Mouse (Mus musculus) limb, embryonic 15.5 days (tissue): ENCODE results near the gene Ifit1bl2. TPM values are rescaled to one million over a fixed set of nuclear protein-coding genes. Genes with fewer than 3 reads are reported as not detected.
A peak's percentile ranks its signal among the peaks of the same experiment; 100 is the strongest.
"Not testable (repeated sequence)": the region's sequence is repeated elsewhere in the genome, so short reads cannot be mapped to it uniquely, and the experiment has no call there.

Experiments used
- ATAC-seq: fragments of 200-750 bp; cut with Nextera tagmentation; 2 replicates; pipeline ENCODE4 v1.8.0; 2017; ENCODE audit warnings: low read depth, moderate TSS enrichment; ENCODE audit not compliant: insufficient number of reproducible peaks, low FRiP score, low TSS enrichment
- H3K27ac ChIP-seq: fragments of 300-500 bp; sonication (generic); 2 replicates; pipeline ENCODE4 v1.5.1; 2015; ENCODE audit warnings: moderate library complexity, mild to moderate bottlenecking, inconsistent platforms
- H3K27me3 ChIP-seq: fragments of 300-500 bp; sonication (generic); 2 replicates; pipeline ENCODE4 v1.6.1; 2015; ENCODE audit warnings: inconsistent platforms
- H3K36me3 ChIP-seq: fragments of 300-500 bp; sonication (generic); 2 replicates; pipeline ENCODE4 v1.6.1; 2015; ENCODE audit warnings: inconsistent platforms
- H3K4me1 ChIP-seq: fragments of 300-500 bp; sonication (generic); 2 replicates; pipeline ENCODE4 v1.6.1; 2015; ENCODE audit warnings: inconsistent platforms
- H3K4me2 ChIP-seq: fragments of 300-500 bp; sonication (generic); 2 replicates; pipeline ENCODE4 v1.6.1; 2015; ENCODE audit warnings: mild to moderate bottlenecking, inconsistent platforms
- H3K4me3 ChIP-seq: fragments of 300-500 bp; sonication (generic); 2 replicates; pipeline ENCODE4 v1.5.1; 2015; ENCODE audit warnings: mild to moderate bottlenecking, inconsistent platforms
- H3K9ac ChIP-seq: fragments of 300-500 bp; sonication (generic); 2 replicates; pipeline ENCODE4 v1.6.1; 2015; ENCODE audit warnings: inconsistent platforms
- H3K9me3 ChIP-seq: fragments of 300-500 bp; sonication (generic); 2 replicates; pipeline ENCODE4 v1.6.1; 2016; ENCODE audit warnings: inconsistent platforms
- WGBS: fragments of 180-500 bp; shearing (Covaris S2); methylation state at CpG from one replicate; pipeline ENCODE4 v1.1.7; 2015; 5-methylcytosine and 5-hydroxymethylcytosine counted together
- polyA plus RNA-seq: library from polyadenylated mRNA; unstranded; fragments of >200 nt; fragmentation: Nextera tagmentation; extraction: Ambion mirVana; gene quantifications from 2 replicates; pipeline ENCODE4 v1.2.1, GENCODE M21; 2015

Gene Ifit1bl2
- polyA plus RNA-seq, 1 experiment from 2014 or later: 0.15 TPM

- WGBS: 80% methylated on average over 8 of the region's 8 CpGs
- not testable (repeated sequence) for H3K4me1 ChIP-seq, H3K9me3 ChIP-seq, H3K4me2 ChIP-seq, H3K4me3 ChIP-seq, ATAC-seq, H3K27me3 ChIP-seq, H3K9ac ChIP-seq, H3K36me3 ChIP-seq, H3K27ac ChIP-seq
Measured at GRCm38 (mm10) chr19:34647630-34648029, 7.1 kb upstream of the Ifit1bl2 start.

- Histone ChIP-seq H3K4me1 (no peaks in the 10 kb centered on the region), H3K27me3 (peaks cover 2% of the 10 kb centered on the region; the same call in 1 of the 2 replicates), H3K4me3 (no peak overlapping the region), H3K9me3 (no peaks in the 10 kb centered on the region), H3K4me2 (no peak overlapping the region), H3K9ac (no peak overlapping the region), H3K27ac (no peak overlapping the region), H3K36me3 (no peaks in the 10 kb centered on the region)
- ATAC-seq: no peak
- 72% methylated on average over 5 of the region's 5 CpGs for WGBS
Measured at GRCm38 (mm10) chr19:34642616-34643015, 2.1 kb upstream of the Ifit1bl2 start.

GRCm38 (mm10) chr19:34636933-34637557 is 3.5 kb downstream of the Ifit1bl2 start:
- no peak overlapping the region for H3K27ac ChIP-seq
- H3K36me3 ChIP-seq: no peaks in the 10 kb centered on the region
- peaks cover 6% of the 10 kb centered on the region for H3K27me3 ChIP-seq
- H3K4me1 ChIP-seq: no peaks in the 10 kb centered on the region
- H3K4me2 ChIP-seq: no peak overlapping the region
- 17% methylated on average over 3 of the region's 3 CpGs for WGBS
- H3K4me3 ChIP-seq: no peak overlapping the region
- ATAC-seq: no peak
- H3K9me3 ChIP-seq: no peaks in the 10 kb centered on the region
- no peak overlapping the region for H3K9ac ChIP-seq

GRCm38 (mm10) chr19:34633484-34633883 is 7.1 kb downstream of the Ifit1bl2 start:
- no peak for ATAC-seq
- H3K27ac ChIP-seq: no peak overlapping the region
- no peak overlapping the region for H3K9ac ChIP-seq
- WGBS: 77% methylated on average over 2 of the region's 2 CpGs
- H3K4me1 ChIP-seq: no peaks in the 10 kb centered on the region
- no peak overlapping the region for H3K4me2 ChIP-seq
- H3K27me3 ChIP-seq: peaks cover 6% of the 10 kb centered on the region
- H3K4me3 ChIP-seq: no peak overlapping the region
- no peaks in the 10 kb centered on the region for H3K36me3 ChIP-seq
- H3K9me3 ChIP-seq: no peaks in the 10 kb centered on the region

- Histone ChIP-seq H3K27ac (no peak overlapping the region), H3K4me2 (no peak overlapping the region), H3K36me3 (no peaks in the 10 kb centered on the region), H3K9ac (no peak overlapping the region), H3K4me1 (no peaks in the 10 kb centered on the region), H3K9me3 (no peaks in the 10 kb centered on the region), H3K27me3 (no peaks in the 10 kb centered on the region), H3K4me3 (no peak overlapping the region)
- no peak for ATAC-seq
Measured at GRCm38 (mm10) chr19:34631487-34631886, 9.1 kb downstream of the Ifit1bl2 start.

DNA sequence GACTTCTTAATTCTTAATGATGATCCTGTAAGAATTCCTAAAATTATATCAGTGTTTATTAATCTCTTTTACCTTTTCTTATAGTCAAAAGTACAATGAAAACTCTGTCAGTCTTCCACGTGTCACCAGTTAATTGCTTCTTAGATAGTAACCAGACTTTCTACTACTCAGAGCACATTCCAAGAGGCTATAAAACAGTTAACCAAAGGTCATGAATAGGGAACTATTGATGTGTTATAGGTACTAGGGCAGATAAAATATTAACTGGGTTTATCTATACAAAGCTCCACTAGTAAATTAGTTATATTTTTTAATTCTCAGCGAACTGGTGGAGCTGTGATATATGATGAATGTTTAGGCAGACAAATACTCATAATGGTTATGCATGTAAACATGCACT is 13.0 kb downstream of the Ifit1bl2 start:
- Histone ChIP-seq H3K4me3 (no peak overlapping the region), H3K4me1 (no peaks in the 10 kb centered on the region), H3K4me2 (no peak overlapping the region), H3K9ac (no peak overlapping the region), H3K27ac (no peak overlapping the region), H3K27me3 (no peaks in the 10 kb centered on the region), H3K9me3 (no peaks in the 10 kb centered on the region), H3K36me3 (no peaks in the 10 kb centered on the region)
- no peak for ATAC-seq
- 56% methylated on average over 2 of the region's 2 CpGs for WGBS

- no peak overlapping the region for H3K27ac ChIP-seq
- ATAC-seq: no peak
- H3K27me3 ChIP-seq: no peaks in the 10 kb centered on the region
- H3K9me3 ChIP-seq: no peaks in the 10 kb centered on the region
- no peak overlapping the region for H3K4me2 ChIP-seq
- no peaks in the 10 kb centered on the region for H3K36me3 ChIP-seq
- H3K4me3 ChIP-seq: no peak overlapping the region
- H3K4me1 ChIP-seq: no peaks in the 10 kb centered on the region
- 79% methylated on average over 4 of the region's 4 CpGs for whole genome bisulfite sequencing
- H3K9ac ChIP-seq: no peak overlapping the region
Measured at GRCm38 (mm10) chr19:34624663-34625062, 15.9 kb downstream of the Ifit1bl2 start.

- no peak overlapping the region for H3K4me3 ChIP-seq
- no peak overlapping the region for H3K9ac ChIP-seq
- H3K4me1 ChIP-seq: no peaks in the 10 kb centered on the region
- H3K27ac ChIP-seq: no peak overlapping the region
- H3K27me3 ChIP-seq: no peaks in the 10 kb centered on the region
- ATAC-seq: no peak
- no peaks in the 10 kb centered on the region for H3K9me3 ChIP-seq
- H3K4me2 ChIP-seq: no peak overlapping the region
- H3K36me3 ChIP-seq: no peaks in the 10 kb centered on the region
- WGBS: 91% methylated on average over 6 of the region's 6 CpGs
Measured at GRCm38 (mm10) chr19:34623781-34624180, 16.8 kb downstream of the Ifit1bl2 start.

GRCm38 (mm10) chr19:34620871-34621270 is 19.7 kb downstream of the Ifit1bl2 start:
- ATAC-seq: no peak
- H3K9ac ChIP-seq: no peak overlapping the region
- H3K27ac ChIP-seq: no peak overlapping the region
- H3K4me2 ChIP-seq: no peak overlapping the region
- WGBS: 88% methylated on average over 5 of the region's 5 CpGs
- H3K4me1 ChIP-seq: no peaks in the 10 kb centered on the region
- H3K27me3 ChIP-seq: no peaks in the 10 kb centered on the region
- H3K36me3 ChIP-seq: no peaks in the 10 kb centered on the region
- no peak overlapping the region for H3K4me3 ChIP-seq
- no peaks in the 10 kb centered on the region for H3K9me3 ChIP-seq

GRCm38 (mm10) chr19:34612243-34613001 is 28.1 kb downstream of the Ifit1bl2 start:
- not testable (repeated sequence) for H3K27ac ChIP-seq, H3K4me1 ChIP-seq, H3K4me3 ChIP-seq, H3K4me2 ChIP-seq, H3K9ac ChIP-seq, H3K36me3 ChIP-seq, H3K9me3 ChIP-seq, H3K27me3 ChIP-seq, ATAC-seq
- WGBS: 80% methylated on average over 5 of the region's 11 CpGs

GRCm38 (mm10) chr19:34610118-34610517 is 30.4 kb downstream of the Ifit1bl2 start:
- H3K27ac ChIP-seq, ATAC-seq, H3K9me3 ChIP-seq, H3K9ac ChIP-seq, H3K4me3 ChIP-seq, H3K27me3 ChIP-seq, H3K4me1 ChIP-seq, H3K4me2 ChIP-seq, H3K36me3 ChIP-seq: not testable (repeated sequence)
- WGBS: 72% methylated on average over 3 of the region's 3 CpGs

- H3K36me3 ChIP-seq, H3K4me2 ChIP-seq, H3K4me1 ChIP-seq, H3K27ac ChIP-seq, H3K9me3 ChIP-seq, H3K27me3 ChIP-seq, H3K9ac ChIP-seq, H3K4me3 ChIP-seq: not testable (repeated sequence)
- WGBS: 33% methylated on average over 4 of the region's 4 CpGs
- ATAC-seq: 0 out of 2 replicates have a peak, but pooled peaks have one; percentile 30
Measured at GRCm38 (mm10) chr19:34607237-34608051, 33.1 kb downstream of the Ifit1bl2 start, which contains the start of gene Ifit3b. Gene Ifit3b (plus strand): TSS chr19:34607970.
